Mouse (Mus musculus): ENCODE results near the gene Fzd10.

- TF ChIP-seq POLR2A (IDR thresholded peaks at IDR 0.05; ENCODE audit: borderline replicate concordance, extremely low read depth, insufficient read depth, insufficient read length, poor library complexity, severe bottlenecking), result no peak
- TF ChIP-seq CTCF (IDR thresholded peaks at IDR 0.05; ENCODE audit: borderline replicate concordance, extremely low read depth, insufficient read depth, insufficient read length), result no peak
Measured at GRCm38 (mm10) chr5:128636648-128637047, 36.0 kb downstream of the Fzd10 start.
